Mouse (Mus musculus): ENCODE measurements around the gene Psmc3.

The Psmc3 gene

GRCm38 (mm10) chr2:91053934-91054382, at the start of gene Psmc3:
Gene Psmc3, plus strand, starts transcription at chr2:91054009.
- WGBS = under 1% methylated on average over 40 of the region's 40 CpGs

- WGBS = 97% methylated on average over 8 of the region's 8 CpGs
These were observed 45.3 kb upstream of the Psmc3 start for GRCm38 (mm10) chr2:91008536-91008935.

- 90% methylated on average over 2 of the region's 2 CpGs for WGBS
These were observed 39.9 kb upstream of the Psmc3 start for GRCm38 (mm10) chr2:91013881-91014280.

- 50% methylated on average over 4 of the region's 4 CpGs for WGBS
These were observed 38.4 kb upstream of the Psmc3 start for GRCm38 (mm10) chr2:91015386-91015785.

GRCm38 (mm10) chr2:91018061-91018788, 35.6 kb upstream of the Psmc3 start:
- 38% methylated on average over 8 of the region's 8 CpGs for WGBS

GRCm38 (mm10) chr2:91019911-91020310, 33.9 kb upstream of the Psmc3 start:
- WGBS = 98% methylated on average over 3 of the region's 3 CpGs

- WGBS = 92% methylated on average over 7 of the region's 7 CpGs
These were observed 31.5 kb upstream of the Psmc3 start for GRCm38 (mm10) chr2:91022266-91022665.

- WGBS = 39% methylated on average over 2 of the region's 2 CpGs
These were observed 30.7 kb upstream of the Psmc3 start for GRCm38 (mm10) chr2:91023131-91023530.

GRCm38 (mm10) chr2:91023956-91024355, 29.9 kb upstream of the Psmc3 start:
- WGBS = 95% methylated on average over 1 of the region's 1 CpGs

- 40% methylated on average over 1 of the region's 1 CpGs for WGBS
These were observed 28.7 kb upstream of the Psmc3 start for GRCm38 (mm10) chr2:91025081-91025516.

- 64% methylated on average over 1 of the region's 1 CpGs for WGBS
These were observed 27.3 kb upstream of the Psmc3 start for GRCm38 (mm10) chr2:91026491-91026890.

GRCm38 (mm10) chr2:91027391-91028214, 26.2 kb upstream of the Psmc3 start:
- 78% methylated on average over 9 of the region's 9 CpGs for WGBS

- 88% methylated on average over 4 of the region's 4 CpGs for WGBS
These were observed 22.6 kb upstream of the Psmc3 start for GRCm38 (mm10) chr2:91031216-91031615.

GRCm38 (mm10) chr2:91033000-91033399, 20.8 kb upstream of the Psmc3 start:
- 33% methylated on average over 3 of the region's 3 CpGs for WGBS

- 72% methylated on average over 9 of the region's 9 CpGs for WGBS
These were observed 18.4 kb upstream of the Psmc3 start, which contains the start of gene Rapsn for GRCm38 (mm10) chr2:91035385-91035784. Gene Rapsn, plus strand, starts transcription at chr2:91035620.

- 78% methylated on average over 8 of the region's 8 CpGs for WGBS
These were observed 12.0 kb upstream of the Psmc3 start for GRCm38 (mm10) chr2:91041786-91042185.

- 66% methylated on average over 21 of the region's 21 CpGs for WGBS
These were observed 11.0 kb upstream of the Psmc3 start for GRCm38 (mm10) chr2:91042651-91043398.

- 85% methylated on average over 13 of the region's 13 CpGs for WGBS
These were observed 9.1 kb upstream of the Psmc3 start for GRCm38 (mm10) chr2:91044727-91045126.

GRCm38 (mm10) chr2:91045805-91046204, 8.0 kb upstream of the Psmc3 start:
- WGBS = 81% methylated on average over 1 of the region's 1 CpGs

- WGBS = 83% methylated on average over 9 of the region's 9 CpGs
These were observed 6.5 kb upstream of the Psmc3 start for GRCm38 (mm10) chr2:91047359-91047758.

GRCm38 (mm10) chr2:91051917-91052316, 1.9 kb upstream of the Psmc3 start:
- WGBS = 68% methylated on average over 3 of the region's 3 CpGs

- WGBS = 27% methylated on average over 2 of the region's 2 CpGs
These were observed 1.1 kb upstream of the Psmc3 start for GRCm38 (mm10) chr2:91052752-91053151.
